Comparison of ENCODE assay signal across 11 mouse cellular contexts in the genomic region with DNA sequence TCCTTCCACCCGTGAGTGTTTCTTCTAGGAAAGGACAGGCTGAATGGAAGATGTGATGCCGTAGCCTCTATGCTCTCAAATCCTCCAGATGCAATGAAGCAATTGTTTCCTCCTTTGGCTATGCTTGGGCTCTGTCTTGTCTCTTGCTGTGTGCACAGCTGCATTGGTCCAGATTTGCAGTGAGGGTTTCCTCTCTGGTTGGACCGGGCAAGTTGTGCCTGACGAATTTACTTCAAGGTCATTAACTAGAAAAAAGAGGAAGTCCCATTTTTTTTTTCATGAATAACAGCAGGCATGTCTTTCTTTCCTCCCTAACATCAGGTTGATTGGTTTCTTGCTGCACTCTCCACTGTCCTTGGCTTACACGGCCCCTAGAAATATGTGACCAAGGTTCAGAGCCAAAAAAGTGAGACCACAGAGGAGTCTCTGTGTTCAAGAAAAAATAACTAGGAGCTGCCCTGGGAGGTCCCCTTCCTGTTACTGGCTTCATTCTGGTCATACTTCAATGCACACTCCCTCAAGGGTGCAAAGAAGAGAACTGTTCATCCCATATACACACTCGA.
A peak's percentile ranks its signal among the peaks of the same experiment; 100 is the strongest.
DNase-seq lines count a peak whose midpoint lies in the region; ATAC-seq lines count a peak whose summit lies in the region.
"Had no signal": no experiment of that assay in that cellular context is flagged by ENCODE, and none has a peak within 500 bp of the region (broad histone marks: within the 10 kb centered on the region; RNA-seq: fewer than 3 reads in every experiment).

No protein-coding gene starts in this region.

- H3K9me3 ChIP-seq in kidney, embryonic 15.5 days (replicated peaks), result no peaks in the 10 kb centered on the region
- H3K9me3 ChIP-seq: G1E; liver, embryonic 12.5 days had no signal

- no peak overlapping the region for H3K9ac ChIP-seq in kidney, embryonic 15.5 days
- H3K9ac ChIP-seq: liver, embryonic 12.5 days had no signal

- no peak overlapping the region for H3K4me3 ChIP-seq in kidney, embryonic 15.5 days (replicated peaks)
- H3K4me3 ChIP-seq: erythroblast, embryonic 14.5 days; left cerebral cortex, adult 2 months; liver, embryonic 12.5 days had no signal

- H3K27me3 ChIP-seq in kidney, embryonic 15.5 days, result no peaks in the 10 kb centered on the region
- H3K27me3 ChIP-seq: liver, embryonic 12.5 days had no signal

- no peaks in the 10 kb centered on the region for H3K36me3 ChIP-seq in kidney, embryonic 15.5 days
- H3K36me3 ChIP-seq: G1E; liver, embryonic 12.5 days had no signal

- H3K27ac ChIP-seq in kidney, embryonic 15.5 days, result peak overlapping the region; percentile 72
- H3K27ac ChIP-seq: left cerebral cortex, adult 2 months; liver, embryonic 12.5 days had no signal

- H3K4me1 ChIP-seq in kidney, embryonic 15.5 days, result peaks cover 21% of the 10 kb centered on the region

- H3K4me2 ChIP-seq in kidney, embryonic 15.5 days, result no peak overlapping the region
- H3K4me2 ChIP-seq: liver, embryonic 12.5 days had no signal

- ATAC-seq in kidney, embryonic 15.5 days (replicated peaks; ENCODE audit: low FRiP score), result peak; percentile 92
- peak; percentile 72 for ATAC-seq in megakaryocyte progenitor cell, adult 5-6 weeks (replicated peaks; ENCODE audit: poor library complexity)
- ATAC-seq: liver, embryonic 12.5 days had no signal

- 32% methylated on average over 6 of the region's 6 CpGs for WGBS in kidney, embryonic 15.5 days

- no peak for DNase-seq in kidney, adult 11 months
- DNase-seq in 416B (ENCODE audit: low read depth), result peak; percentile 96
- peak; percentile 72 for DNase-seq in Muller cell, postnatal 12 days (ENCODE audit: inconsistent ontology term)
- no peak for DNase-seq in left cerebral cortex, adult 11 months (ENCODE audit: low spot score)
- no peak for DNase-seq in layer of hippocampus, adult 8-10 months (ENCODE audit: low spot score in 2 of 2)

Comparison
In these comparisons a context has a peak if more than half of its experiments do, and no peak if none do; other contexts are left out.
1. DNase-seq: peak in 416B (single experiment) and Muller cell, postnatal 12 days (single experiment); none in kidney, adult 11 months (single experiment), left cerebral cortex, adult 11 months (single experiment) and layer of hippocampus, adult 8-10 months (0 of 2).